In genomic region chrX:95963366-95963765, GRCm38 (mm10) we compare ENCODE assay signal across 23 mouse cellular contexts. TPM values are rescaled to one million over a fixed set of nuclear protein-coding genes. Genes with fewer than 3 reads are reported as not detected.
DNase-seq lines count a peak whose midpoint lies in the region; ATAC-seq and TF ChIP-seq lines count a peak whose summit lies in the region.
"Had no signal": no experiment of that assay in that cellular context is flagged by ENCODE, and none has a peak within 500 bp of the region (broad histone marks: within the 10 kb centered on the region; RNA-seq: fewer than 3 reads in every experiment).

No protein-coding gene starts in this region.

- no peaks in the 10 kb centered on the region for H3K4me1 ChIP-seq in liver, adult 2 months (ENCODE audit: control insufficient read depth, insufficient read depth, low read length)
- H3K4me1 ChIP-seq: embryonic facial prominence, embryonic 13.5 days; heart, embryonic 13.5 days; hindbrain, embryonic 13.5 days had no signal

- no peak for TF ChIP-seq CTCF in liver, adult 2 months (IDR thresholded peaks at IDR 0.05; ENCODE audit: low read depth, low read length)

- TF ChIP-seq POLR2A in liver, adult 2 months (IDR thresholded peaks at IDR 0.05; ENCODE audit: extremely low read depth, insufficient read depth, low read length): no peak

- no peaks in the 10 kb centered on the region for H3K36me3 ChIP-seq in liver, adult 2 months (ENCODE audit: control insufficient read depth, insufficient read depth, low read length)
- H3K36me3 ChIP-seq: embryonic facial prominence, embryonic 13.5 days; forebrain, embryonic 10.5 days; heart, embryonic 13.5 days; hindbrain, embryonic 13.5 days had no signal

- no peaks in the 10 kb centered on the region for H3K27me3 ChIP-seq in liver, adult 2 months (ENCODE audit: control insufficient read depth, insufficient read depth, low read length)
- H3K27me3 ChIP-seq: embryonic facial prominence, embryonic 13.5 days; heart, embryonic 13.5 days; hindbrain, embryonic 13.5 days had no signal

- no peak overlapping the region for H3K27ac ChIP-seq in liver, adult 2 months (replicated peaks; ENCODE audit: insufficient read depth, low read depth, low read length)
- H3K27ac ChIP-seq: embryonic facial prominence, embryonic 13.5 days; forebrain, embryonic 10.5 days; heart, adult 2 months; heart, embryonic 13.5 days; hindbrain, embryonic 13.5 days; hindbrain, postnatal 0 days had no signal

- WGBS in liver, adult 2 months: 31% methylated on average over 2 of the region's 2 CpGs

- H3K4me3 ChIP-seq in liver, adult 2 months (ENCODE audit: insufficient read depth, low read depth, low read length): no peak overlapping the region
- H3K4me3 ChIP-seq: embryonic facial prominence, embryonic 13.5 days; forebrain, embryonic 10.5 days; heart, adult 2 months; heart, embryonic 13.5 days; hindbrain, embryonic 13.5 days had no signal

- DNase-seq in heart, adult 11 months: peak; percentile 88
- DNase-seq in heart, postnatal 4 days: no peak
- peak; percentile 2 for DNase-seq in liver, adult 2 months (ENCODE audit: extremely low read depth, low read depth, low spot score)
- no peak for DNase-seq in liver
- DNase-seq in Muller cell, postnatal 12 days (ENCODE audit: inconsistent ontology term): peak; percentile 22
- no peak for DNase-seq in cerebellum, postnatal 4 days (ENCODE audit: low spot score in 2 of 2)
- DNase-seq in B cell, adult 2 months: no peak
- DNase-seq: adrenal gland, postnatal 10 days; cerebellum, adult 11 months; cerebellum, adult 8-10 months; cerebellum, postnatal 14 days; kidney, adult 11 months; kidney, adult 9 months had no signal

- ATAC-seq in hematopoietic stem cell, adult 5-6 weeks (replicated peaks in 1 of 2; ENCODE audit: insufficient read depth in 1 of 2, low FRiP score in 2 of 2, low TSS enrichment in 1 of 2, low read depth in 1 of 2, poor library complexity in 2 of 2, severe bottlenecking in 2 of 2): peak; percentile 19 to 28; a peak in 1 of 4 replicates
- ATAC-seq: activated CD4-positive, CD25-positive, alpha-beta regulatory T cell, adult 4 months; forebrain, embryonic 14.5 days; hindbrain, postnatal 0 days; Patski had no signal

- H3K9ac ChIP-seq in liver, adult 2 months (ENCODE audit: low read depth, low read length): no peak overlapping the region
- H3K9ac ChIP-seq: embryonic facial prominence, embryonic 13.5 days; heart, embryonic 13.5 days; hindbrain, embryonic 13.5 days had no signal

- H3K79me2 ChIP-seq in liver, adult 2 months (ENCODE audit: control insufficient read depth, insufficient read depth, low read length): no peaks in the 10 kb centered on the region

RNA-seq across cellular contexts. Expression of gene Las1l, which starts 6.6 kb away (rescaled TPM):
- total RNA-seq in heart, postnatal 4 days (2021): 10 to 100 TPM; 35.7 to 36.2 TPM
- 23.0 and 23.4 TPM in 2 replicates for total RNA-seq in liver, adult 2 months (2014; rRNA removed)
- 9.0 and 9.2 TPM in 2 replicates for polyA plus RNA-seq in liver, adult 2 months (2012; rRNA removed)
- total RNA-seq in hematopoietic stem cell, adult 5-6 weeks (2017): 33.5 and 39.9 TPM in 2 replicates

Comparison
In these comparisons a context has a peak if more than half of its experiments do, and no peak if none do; other contexts are left out.
1. DNase-seq: peak in heart, adult 11 months (single experiment), liver, adult 2 months (single experiment) and Muller cell, postnatal 12 days (single experiment); none in heart, postnatal 4 days (single experiment), liver (single experiment), cerebellum, postnatal 4 days (0 of 2) and B cell, adult 2 months (0 of 2).